Mouse (Mus musculus): Measurements from ENCODE around the gene Ppp2r3c. TPM values are rescaled to one million over a fixed set of nuclear protein-coding genes. Genes with fewer than 3 reads are reported as not detected.
"Not testable (repeated sequence)": the region's sequence is repeated elsewhere in the genome, so short reads cannot be mapped to it uniquely, and the experiment has no call there.

The Ppp2r3c gene
- 19.8 and 25.6 TPM in 2 replicates for total RNA-seq (2015; ENCODE audit: low replicate concordance)
- 19.5 and 20.6 TPM in 2 replicates for total RNA-seq (2017; ENCODE audit: low replicate concordance)

DNA sequence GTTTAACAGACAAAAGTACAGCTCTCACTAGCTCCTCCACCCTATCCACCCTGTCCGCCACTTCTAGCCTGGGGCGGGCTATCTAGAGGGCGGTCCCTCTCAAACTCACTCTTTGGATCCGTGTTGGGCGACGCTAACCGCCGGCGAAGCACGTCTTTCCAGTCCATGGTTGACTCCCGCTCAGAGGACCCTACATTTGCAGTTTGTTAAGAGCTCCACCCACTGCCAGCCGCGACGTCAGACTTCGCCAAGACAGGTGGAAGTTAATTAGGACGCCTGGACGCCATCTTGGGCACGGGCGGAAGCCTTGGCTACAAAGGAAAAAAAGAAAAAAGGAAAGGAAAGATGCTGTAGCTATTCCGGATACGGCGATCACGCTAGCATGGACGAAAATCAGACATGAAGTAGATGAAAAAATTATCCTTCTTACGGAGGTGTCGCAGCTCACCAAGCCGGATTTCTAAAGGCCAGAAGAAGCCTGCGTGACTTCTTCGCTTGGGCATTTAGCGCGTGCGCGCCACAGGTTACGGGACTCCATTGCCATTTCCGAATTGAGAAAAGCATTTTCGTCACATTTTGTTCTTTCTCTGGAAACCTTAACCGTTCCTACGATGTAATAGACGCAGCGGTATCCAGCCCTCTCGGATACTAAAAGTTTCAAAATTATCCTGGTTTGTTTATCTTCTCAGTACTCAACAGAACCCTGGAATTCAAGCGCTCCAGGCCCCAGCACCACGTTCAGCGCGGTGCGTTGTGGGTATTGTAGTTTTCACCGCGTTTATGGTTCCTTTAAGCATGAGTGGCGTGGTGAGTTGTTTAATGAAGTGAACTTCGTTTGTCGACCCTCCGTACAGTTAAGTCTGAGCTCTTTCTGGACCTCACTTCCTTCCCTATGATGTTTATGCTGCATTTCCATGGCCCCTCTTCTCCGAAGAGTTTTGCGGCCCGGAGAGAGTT is at the start of gene Ppp2r3c:
TSS of gene Ppp2r3c (minus strand) at position 514 of the 957 bp plus-strand sequence.
- ATAC-seq (replicated peaks; ENCODE audit: low FRiP score, poor library complexity, severe bottlenecking), result peak; percentile 95

DNA sequence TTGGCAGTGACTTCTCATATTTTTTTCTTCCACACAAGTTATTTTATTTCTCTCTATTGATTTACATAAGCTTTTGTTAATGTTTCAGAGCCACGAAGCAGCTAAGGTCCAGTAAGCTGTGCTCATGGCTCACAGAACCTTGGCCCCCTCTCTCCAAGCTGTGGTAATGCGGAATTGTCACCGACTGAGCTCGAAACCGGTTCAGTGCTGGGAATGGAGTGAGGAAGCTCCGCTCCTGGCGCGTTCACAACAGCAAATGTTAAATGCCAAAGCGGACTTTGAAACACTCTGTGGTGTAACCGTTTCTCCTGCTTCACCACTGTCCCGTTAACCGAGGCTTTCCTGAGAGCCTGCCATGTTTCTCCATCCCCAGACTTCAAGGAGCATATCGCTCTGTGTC is 41.8 kb upstream of the Ppp2r3c start:
- 0 out of 2 replicates have a peak, but pooled peaks have one; percentile 3 for ATAC-seq (replicated peaks; ENCODE audit: low FRiP score, poor library complexity, severe bottlenecking)

DNA sequence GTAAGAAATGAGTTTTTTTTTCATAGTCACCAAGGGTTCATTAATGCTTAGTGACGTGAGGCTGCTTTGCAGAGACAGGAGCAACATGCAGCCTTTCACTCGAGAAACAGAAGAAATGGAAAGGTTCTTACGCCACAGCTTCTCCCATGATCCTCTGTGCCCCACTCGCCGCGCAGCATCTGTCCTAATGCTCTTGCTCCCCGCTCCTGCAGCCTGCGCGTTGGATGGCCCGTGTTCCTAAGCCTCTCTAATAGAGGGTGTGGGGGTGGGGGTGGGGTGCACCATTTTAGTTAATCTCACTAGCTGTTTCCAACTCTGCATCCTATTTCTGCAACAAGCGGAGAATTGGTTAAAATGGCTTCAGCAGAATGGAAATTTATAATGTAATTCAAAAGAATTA is 41.2 kb upstream of the Ppp2r3c start:
- no peak for ATAC-seq (replicated peaks; ENCODE audit: low FRiP score, poor library complexity, severe bottlenecking)

DNA sequence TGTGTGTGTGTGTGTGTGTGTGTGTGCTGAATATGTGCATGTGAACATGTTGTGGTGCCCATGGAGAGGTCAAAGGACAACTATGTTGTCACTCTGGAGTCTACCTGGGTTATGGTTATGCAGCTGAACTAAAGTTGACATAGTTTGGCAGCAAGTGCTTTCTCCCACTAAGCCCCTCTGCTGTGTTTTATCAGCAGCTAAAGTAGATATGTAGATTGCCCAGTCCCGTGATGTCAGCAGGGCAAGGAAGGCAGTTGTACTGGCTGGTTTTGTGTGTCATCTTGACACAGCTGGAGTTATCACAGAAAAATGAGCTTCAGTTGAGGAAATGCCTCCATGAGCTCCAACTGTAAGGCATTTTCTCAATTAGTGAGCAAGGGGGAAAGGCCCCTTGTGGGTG is 40.2 kb upstream of the Ppp2r3c start:
- ATAC-seq (replicated peaks; ENCODE audit: low FRiP score, poor library complexity, severe bottlenecking), result not testable (repeated sequence)

DNA sequence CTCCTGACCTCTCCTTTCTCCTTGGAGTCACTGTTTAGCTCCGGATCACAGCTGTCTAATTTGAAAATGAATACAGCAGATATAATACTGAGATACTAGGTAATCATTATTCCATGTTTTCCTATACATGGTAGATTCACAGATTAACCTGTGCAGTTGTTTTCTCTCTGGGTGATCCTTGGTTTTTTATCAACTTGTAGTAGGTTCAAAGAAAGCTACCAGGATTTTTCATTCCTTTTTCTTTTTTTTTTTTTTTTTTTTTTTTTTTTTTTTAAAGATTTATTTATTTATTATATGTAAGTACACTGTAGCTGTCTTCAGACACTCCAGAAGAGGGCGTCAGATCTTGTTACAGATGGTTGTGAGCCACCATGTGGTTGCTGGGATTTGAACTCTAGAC is 35.7 kb upstream of the Ppp2r3c start:
- not testable (repeated sequence) for ATAC-seq (replicated peaks; ENCODE audit: low FRiP score, poor library complexity, severe bottlenecking)

DNA sequence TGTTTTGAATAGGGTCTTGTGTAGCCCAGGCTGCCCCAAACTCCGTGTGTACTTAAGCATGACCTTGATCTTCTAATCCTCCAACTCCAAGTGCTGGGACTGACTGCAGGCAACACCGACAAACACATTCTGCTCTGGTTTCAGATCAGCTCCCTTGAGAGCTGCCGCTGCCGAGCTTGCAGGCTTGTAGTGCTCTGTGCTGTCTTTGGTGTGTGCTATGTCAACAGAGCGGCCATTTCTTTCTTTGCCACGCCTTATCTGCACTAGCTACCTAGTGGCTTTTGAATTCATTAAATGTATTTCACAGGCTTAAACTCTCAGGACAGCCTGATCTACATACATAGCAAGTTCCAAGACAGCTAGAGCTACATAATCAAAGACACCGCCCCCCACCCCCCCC is 30.9 kb upstream of the Ppp2r3c start:
- ATAC-seq (replicated peaks; ENCODE audit: low FRiP score, poor library complexity, severe bottlenecking), result no peak

DNA sequence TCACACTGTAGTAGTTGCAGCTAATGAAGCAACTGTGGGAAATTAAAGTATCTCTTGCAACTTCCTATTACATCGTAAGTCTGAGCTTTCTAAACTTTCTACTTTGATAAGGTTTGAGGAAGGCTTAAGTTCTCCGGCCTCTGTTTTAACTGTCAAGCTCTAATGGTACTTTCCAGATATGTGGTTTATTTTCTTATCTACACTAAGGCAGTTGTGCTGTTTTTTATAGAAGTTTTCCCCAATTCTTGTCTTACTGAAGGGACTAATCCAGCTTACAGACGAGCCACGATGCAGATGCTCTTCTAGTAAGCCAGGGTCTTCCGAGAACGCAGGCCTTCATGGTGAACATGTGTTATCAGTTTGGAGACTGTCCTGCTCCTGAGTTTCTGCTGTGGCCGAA is 26.6 kb upstream of the Ppp2r3c start:
- ATAC-seq (replicated peaks; ENCODE audit: low FRiP score, poor library complexity, severe bottlenecking), result no peak

DNA sequence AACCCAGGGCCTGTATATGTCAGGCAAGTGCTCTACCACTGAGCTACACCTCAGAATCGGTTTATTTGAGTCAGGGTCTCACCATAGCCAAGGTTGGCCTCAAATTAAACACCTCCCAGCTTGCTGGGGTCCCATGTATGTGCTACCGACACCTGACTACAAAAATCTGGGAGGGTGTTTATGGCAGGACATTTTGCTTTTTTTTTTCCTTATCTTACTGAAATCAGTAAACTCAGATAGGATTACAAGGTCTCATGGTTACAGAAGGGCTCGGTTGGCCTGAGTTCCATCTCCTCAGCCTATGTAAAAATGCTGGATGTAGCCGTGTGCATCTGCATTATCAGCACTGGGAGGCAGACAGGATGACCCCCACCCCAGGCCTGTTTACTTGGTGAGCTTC is 26.0 kb upstream of the Ppp2r3c start:
- no peak for ATAC-seq (replicated peaks; ENCODE audit: low FRiP score, poor library complexity, severe bottlenecking)

DNA sequence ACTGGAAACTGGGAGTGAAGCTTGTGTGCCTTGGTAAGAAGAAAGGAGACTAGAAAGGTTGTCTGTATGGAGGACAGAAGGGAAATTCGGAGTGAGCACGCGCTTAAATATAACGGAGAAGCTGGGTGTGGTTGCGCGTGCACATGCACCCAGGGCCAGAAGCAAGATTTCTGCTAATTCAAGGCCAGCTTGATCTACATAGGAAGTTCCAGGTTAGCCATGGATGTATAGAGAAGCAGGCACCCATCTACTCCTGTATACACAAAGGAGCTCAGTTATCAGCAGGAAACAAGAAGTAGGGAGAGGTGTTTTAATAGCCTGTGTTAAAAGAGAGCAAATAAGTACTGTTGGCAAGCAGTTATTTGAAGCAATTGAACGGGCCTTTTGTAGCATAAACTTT is 22.9 kb upstream of the Ppp2r3c start:
- ATAC-seq (replicated peaks; ENCODE audit: low FRiP score, poor library complexity, severe bottlenecking), result no peak

DNA sequence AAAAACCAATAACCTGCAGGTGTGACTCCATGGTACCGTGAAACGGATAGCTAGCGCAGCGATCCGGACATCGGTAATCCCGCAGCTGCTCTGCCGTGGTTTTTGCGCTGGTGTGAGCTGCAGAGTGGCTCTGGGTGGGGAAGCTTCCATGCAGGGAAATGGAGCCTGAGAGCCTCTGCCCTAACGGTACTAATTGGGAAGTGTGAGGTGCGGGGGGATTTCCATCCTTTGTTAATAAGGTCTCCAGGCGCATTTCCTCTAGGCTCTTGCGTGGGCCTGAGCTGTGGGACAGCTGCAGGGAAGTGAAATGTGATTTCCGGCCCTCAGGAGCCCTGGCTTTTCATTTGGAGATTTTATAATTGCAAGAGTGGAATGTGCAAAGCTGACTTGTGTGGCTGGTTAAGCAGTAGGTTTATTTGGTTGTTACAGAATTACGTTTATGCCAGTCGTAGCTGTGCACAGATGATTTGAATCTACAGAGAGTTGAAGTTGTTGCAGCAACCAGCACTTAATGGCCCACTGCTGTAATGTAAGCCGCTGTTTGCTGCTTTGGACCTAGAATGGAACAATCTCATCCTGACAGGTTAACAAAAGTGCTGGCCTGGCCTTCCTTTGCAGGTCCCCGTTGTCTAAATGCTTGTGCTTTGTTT is 19.0 kb upstream of the Ppp2r3c start:
- ATAC-seq (replicated peaks; ENCODE audit: low FRiP score, poor library complexity, severe bottlenecking), result no peak

DNA sequence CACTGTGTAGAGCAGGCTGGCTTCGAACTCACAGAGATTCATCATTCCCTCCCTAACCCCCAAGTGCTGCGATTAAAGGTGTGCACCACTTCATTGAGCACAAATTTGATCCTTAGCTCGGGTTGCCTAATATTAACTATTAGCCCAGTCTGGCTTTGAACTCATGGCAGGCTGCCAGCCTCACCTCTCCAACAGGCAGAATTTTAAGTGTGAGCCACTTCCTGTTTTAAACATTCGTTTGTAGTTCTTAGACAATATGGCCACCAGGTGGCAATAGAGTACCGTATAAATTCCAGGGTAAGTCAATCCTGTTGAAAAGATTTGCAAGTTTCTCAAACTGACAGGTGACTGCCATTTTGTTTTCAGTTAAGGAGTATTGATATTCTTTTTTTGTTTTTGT is 12.4 kb upstream of the Ppp2r3c start:
- peak; percentile 79 for ATAC-seq (replicated peaks; ENCODE audit: low FRiP score, poor library complexity, severe bottlenecking)

DNA sequence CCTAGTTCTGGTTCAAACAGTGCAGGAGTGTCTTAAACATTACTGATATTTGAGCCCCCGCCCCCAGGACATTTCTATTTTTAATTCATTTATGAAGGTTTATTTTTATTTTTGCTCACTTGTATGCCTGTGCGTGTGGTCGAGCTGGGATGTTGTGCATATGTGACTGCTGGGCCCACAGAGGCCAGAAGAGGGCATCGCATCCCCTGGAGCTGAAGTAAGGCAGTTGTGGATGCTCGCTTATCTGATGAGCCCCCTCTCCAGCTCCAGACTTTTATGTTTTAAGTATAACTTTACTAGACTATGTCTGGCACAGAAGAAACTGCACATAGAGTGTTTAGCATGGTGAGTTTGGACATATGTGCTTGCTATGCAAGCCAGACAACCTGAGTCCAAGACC is 11.1 kb upstream of the Ppp2r3c start:
- ATAC-seq (replicated peaks; ENCODE audit: low FRiP score, poor library complexity, severe bottlenecking), result no peak

DNA sequence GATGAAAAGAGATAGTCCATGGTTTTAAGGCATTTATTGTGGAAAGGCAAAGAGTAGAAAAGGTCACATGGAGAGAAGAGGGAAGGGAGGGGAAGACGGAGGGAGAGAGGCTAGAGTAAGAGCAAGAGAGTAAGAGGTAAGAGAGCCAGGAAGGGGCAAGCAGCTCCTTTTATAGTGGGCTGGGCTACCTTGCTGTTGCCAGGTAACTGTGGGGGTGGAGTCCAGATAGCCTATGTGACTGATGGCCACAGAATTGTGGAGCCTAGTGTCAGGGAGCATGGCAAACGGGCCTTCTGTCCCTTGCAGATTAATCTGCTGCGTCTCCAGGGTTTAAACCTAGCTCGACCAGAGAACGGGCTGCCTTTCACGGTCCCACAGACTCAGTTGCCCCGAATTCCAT is 9.0 kb upstream of the Ppp2r3c start:
- no peak for ATAC-seq (replicated peaks; ENCODE audit: low FRiP score, poor library complexity, severe bottlenecking)

DNA sequence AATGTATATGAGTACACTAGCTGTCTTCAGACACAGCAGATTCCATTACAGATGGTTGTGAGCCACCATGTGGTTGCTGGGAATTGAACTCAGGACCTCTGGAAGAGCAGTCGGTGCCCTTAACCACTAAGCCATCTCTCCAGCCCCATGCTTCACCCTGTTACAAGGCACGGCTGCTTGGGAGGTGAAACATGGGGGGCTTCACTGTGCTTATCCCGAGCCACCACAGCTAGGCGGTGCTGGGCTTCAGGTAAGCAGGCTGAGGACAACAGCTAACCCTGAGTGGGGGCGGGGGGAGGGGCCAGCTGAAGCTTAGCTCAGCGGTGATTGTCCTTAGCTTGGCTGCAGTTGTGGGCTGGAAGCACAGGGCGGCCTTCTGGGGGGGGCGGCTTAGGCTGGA is 6.7 kb upstream of the Ppp2r3c start:
- no peak for ATAC-seq (replicated peaks; ENCODE audit: low FRiP score, poor library complexity, severe bottlenecking)

DNA sequence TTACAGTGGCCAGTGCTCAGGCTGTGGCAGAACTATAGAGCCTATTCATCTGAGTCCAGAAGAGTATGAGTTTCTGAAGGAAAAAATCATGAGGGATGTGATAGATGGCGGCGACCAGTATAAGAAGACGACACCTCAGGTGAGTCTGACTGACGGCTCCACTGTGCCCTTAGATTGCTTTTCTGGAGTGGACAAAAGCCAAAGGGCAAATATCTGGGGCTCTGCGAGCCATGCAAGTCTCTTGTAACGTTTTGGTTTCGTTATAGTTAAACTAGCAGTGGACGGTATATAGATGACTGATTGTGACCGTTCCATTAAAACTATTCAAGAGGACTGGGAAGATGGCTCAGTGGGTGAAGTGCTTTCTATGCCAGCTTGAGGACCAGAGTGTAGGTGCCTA is 5.9 kb upstream of the Ppp2r3c start:
- no peak for ATAC-seq (replicated peaks; ENCODE audit: low FRiP score, poor library complexity, severe bottlenecking)

DNA sequence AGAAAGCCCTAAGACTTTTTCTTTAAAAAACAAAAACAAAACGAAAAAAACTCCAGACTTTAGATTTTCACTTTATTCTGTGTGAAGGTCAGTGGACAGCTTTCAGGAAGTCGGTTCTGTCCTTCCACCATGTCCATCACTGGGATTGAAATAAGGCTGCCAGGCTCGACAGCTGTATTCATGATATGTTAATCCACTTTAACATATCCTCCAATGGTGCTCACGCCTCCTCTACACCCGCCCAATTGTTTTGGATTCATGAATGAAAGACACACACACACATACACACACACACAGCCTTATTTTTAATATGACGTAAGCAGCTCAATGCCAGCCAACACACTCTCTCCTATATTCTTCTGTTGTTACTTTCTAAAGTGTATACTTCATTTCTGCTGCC is 4.8 kb upstream of the Ppp2r3c start:
- ATAC-seq (replicated peaks; ENCODE audit: low FRiP score, poor library complexity, severe bottlenecking), result no peak

DNA sequence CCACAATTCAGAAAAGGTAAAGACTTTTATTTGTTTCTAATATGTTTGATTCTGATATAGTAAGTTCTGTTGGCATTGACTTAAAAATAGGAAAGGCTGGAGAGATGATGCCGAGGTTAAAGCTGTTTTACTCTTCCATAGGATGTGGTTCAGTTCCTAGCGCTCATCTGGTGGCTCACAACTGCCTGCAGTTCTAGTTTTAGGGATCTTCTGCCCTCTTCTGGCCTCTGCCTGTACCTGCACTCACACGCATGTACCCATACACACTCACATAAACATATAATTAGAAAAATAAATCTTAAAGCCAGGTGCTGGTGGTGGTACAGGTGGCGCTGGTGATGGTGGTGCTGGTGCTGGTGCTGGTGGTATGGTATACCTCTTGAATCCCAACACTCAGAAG is 3.6 kb upstream of the Ppp2r3c start:
- ATAC-seq (replicated peaks; ENCODE audit: low FRiP score, poor library complexity, severe bottlenecking), result no peak

DNA sequence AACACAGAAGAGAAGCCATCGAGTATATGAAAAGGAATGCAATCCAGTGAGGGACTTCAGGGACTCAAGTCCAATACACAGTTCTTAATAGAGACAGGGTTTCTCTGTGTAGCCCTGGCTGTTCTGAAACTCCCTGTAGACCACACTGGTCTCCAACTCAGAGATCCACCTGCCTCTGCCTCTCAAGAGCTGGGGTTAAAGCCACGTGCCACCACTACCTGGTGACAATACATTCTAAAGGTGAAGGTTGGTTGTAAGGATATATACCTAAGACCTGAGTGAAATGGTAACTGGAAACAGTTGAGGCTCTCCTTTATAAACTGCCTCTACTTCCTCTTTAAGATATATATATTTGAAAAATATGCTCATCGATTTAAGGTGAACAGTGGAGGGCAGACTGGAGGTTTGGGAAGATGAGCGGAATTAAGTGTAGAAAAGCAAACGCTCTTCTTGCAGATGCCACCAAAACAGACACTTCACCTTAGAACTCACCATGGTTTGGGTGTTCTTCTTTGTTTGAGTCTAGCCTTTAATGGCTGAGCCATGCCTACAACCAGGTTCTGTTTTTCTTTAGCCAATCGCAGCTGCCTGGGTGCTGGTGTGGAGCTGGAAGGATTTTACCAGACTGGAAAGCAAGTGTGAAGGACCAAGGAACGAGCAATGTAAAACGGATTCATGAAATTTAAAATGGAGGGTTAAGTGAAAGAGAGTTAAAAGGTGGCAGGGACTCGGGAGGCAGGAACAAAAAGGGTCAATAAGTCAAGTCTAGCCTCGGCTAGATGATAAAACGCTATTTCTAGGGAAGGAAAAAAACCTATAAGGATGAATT is 1.1 kb downstream of the Ppp2r3c start:
- ATAC-seq (replicated peaks; ENCODE audit: low FRiP score, poor library complexity, severe bottlenecking), result 0 out of 2 replicates have a peak, but pooled peaks have one; percentile 10

DNA sequence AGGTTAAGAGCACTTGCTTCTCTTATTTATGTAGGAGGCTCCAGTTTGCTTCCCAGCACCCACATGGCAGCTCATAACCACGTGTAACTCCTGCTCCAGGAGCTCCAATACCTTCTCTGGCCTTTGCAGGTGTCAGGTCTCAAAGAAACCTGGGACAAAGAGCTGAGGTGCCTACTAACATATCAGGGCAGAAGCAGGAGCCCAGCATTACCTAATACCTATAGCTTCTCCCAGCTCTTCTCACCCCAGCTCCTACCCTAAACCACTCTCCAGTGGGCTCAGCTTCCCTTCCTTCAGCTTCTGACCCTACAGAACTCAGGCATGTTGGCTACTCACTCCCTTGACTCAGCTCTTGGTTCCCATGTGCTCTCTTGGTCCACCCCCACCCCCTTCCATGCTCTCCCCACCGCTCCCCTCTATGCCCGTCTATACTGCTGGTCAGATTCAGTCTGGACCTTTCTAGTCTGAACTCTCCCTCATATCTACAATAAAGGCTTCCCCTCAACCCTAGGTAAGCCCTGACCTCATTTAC is 1.9 kb downstream of the Ppp2r3c start:
- no peak for ATAC-seq (replicated peaks; ENCODE audit: low FRiP score, poor library complexity, severe bottlenecking)

DNA sequence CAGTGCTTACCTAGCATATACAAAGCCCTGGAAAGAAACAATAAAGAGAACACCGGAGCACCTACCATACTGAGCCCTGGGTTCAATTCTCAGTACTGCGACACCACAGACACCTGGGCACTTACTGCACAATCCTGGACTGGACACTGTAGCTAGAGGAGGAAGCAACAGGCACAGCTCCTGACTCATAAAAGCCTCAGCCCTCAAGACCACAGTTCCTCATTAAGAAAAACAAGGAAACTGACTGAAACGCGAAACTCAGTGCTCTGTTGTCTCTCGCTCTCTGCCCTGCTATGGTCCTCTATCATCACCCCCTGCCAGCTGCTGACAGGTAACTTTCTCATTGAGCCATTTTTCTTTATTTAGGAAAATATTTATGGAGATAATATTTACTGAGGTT is 3.5 kb downstream of the Ppp2r3c start, which contains the start of gene 1110008L16Rik:
TSS of gene 1110008L16Rik (plus strand) at position 242 of the 400 bp plus-strand sequence.
- ATAC-seq (replicated peaks; ENCODE audit: low FRiP score, poor library complexity, severe bottlenecking), result no peak
